Mouse (Mus musculus): ENCODE measurements around the gene Gng13. TPM values are rescaled to one million over a fixed set of nuclear protein-coding genes. Genes with fewer than 3 reads are reported as not detected.

Gng13 gene
- polyA plus RNA-seq, 2 experiments: 0.74 to 6.1 TPM

- no peak overlapping the region for H3K4me2 ChIP-seq (replicated peaks; ENCODE audit: low read depth, low read length, severe bottlenecking)
- no peaks in the 10 kb centered on the region for H3K36me3 ChIP-seq (ENCODE audit: control insufficient read depth, insufficient read depth, low read length)
- TF ChIP-seq POLR2A (IDR thresholded peaks at IDR 0.05; ENCODE audit: borderline replicate concordance, extremely low read depth, insufficient read depth, insufficient read length): no peak
- peak overlapping the region; percentile 21; the same call in 1 of the 2 replicates for H3K9ac ChIP-seq (ENCODE audit: low read depth, low read length, severe bottlenecking)
- ATAC-seq (ENCODE audit: low FRiP score, low read depth) (no peak), DNase-seq (ENCODE audit: low spot score) (no peak)
- 32% methylated on average over 5 of the region's 5 CpGs for whole genome bisulfite sequencing
- no peak overlapping the region for H3K27ac ChIP-seq (replicated peaks; ENCODE audit: low read depth, low read length)
- H3K9me3 ChIP-seq (ENCODE audit: control insufficient read depth, low read length): no peaks in the 10 kb centered on the region
- H3K4me1 ChIP-seq (ENCODE audit: control insufficient read depth, insufficient read depth, low read length): no peaks in the 10 kb centered on the region
- no peaks in the 10 kb centered on the region for H3K27me3 ChIP-seq (ENCODE audit: control insufficient read depth, insufficient read depth, low read length)
- no peak overlapping the region for H3K4me3 ChIP-seq (replicated peaks; ENCODE audit: low read length)
Measured at GRCm38 (mm10) chr17:25751446-25751845, 34.5 kb downstream of the Gng13 start.

- no peak for ATAC-seq (ENCODE audit: low FRiP score, low read depth)
- H3K9me3 ChIP-seq (ENCODE audit: control insufficient read depth, low read length): no peaks in the 10 kb centered on the region
- H3K4me1 ChIP-seq (ENCODE audit: control insufficient read depth, insufficient read depth, low read length): no peaks in the 10 kb centered on the region
- H3K27me3 ChIP-seq (ENCODE audit: control insufficient read depth, insufficient read depth, low read length): no peaks in the 10 kb centered on the region
- H3K9ac ChIP-seq (ENCODE audit: low read depth, low read length, severe bottlenecking): 0 out of 2 replicates have a peak within 1 kb of the TSS, but pooled peaks have one; percentile 25
- H3K4me2 ChIP-seq (replicated peaks; ENCODE audit: low read depth, low read length, severe bottlenecking): no peak within 1 kb of the TSS
- no peak for TF ChIP-seq POLR2A (IDR thresholded peaks at IDR 0.05; ENCODE audit: borderline replicate concordance, extremely low read depth, insufficient read depth, insufficient read length)
- 81% methylated on average over 8 of the region's 9 CpGs for WGBS
- no peak for DNase-seq (ENCODE audit: low spot score)
- H3K27ac ChIP-seq (replicated peaks; ENCODE audit: low read depth, low read length): no peak within 1 kb of the TSS
- no peak within 1 kb of the TSS for H3K4me3 ChIP-seq (replicated peaks; ENCODE audit: low read length)
- no peaks in the 10 kb centered on the region for H3K36me3 ChIP-seq (ENCODE audit: control insufficient read depth, insufficient read depth, low read length)
Measured at GRCm38 (mm10) chr17:25754241-25754640, 37.3 kb downstream of the Gng13 start, which contains the start of gene Msln. Msln (minus strand) TSS chr17:25754378.

- no peaks in the 10 kb centered on the region for H3K36me3 ChIP-seq (ENCODE audit: control insufficient read depth, insufficient read depth, low read length)
- ATAC-seq (ENCODE audit: low FRiP score, low read depth): no peak
- H3K4me2 ChIP-seq (replicated peaks; ENCODE audit: low read depth, low read length, severe bottlenecking): no peak overlapping the region
- H3K9ac ChIP-seq (ENCODE audit: low read depth, low read length, severe bottlenecking): 0 out of 2 replicates have a peak overlapping the region, but pooled peaks have one; percentile 25
- no peak overlapping the region for H3K4me3 ChIP-seq (replicated peaks; ENCODE audit: low read length)
- 68% methylated on average over 4 of the region's 4 CpGs for WGBS
- no peak for TF ChIP-seq POLR2A (IDR thresholded peaks at IDR 0.05; ENCODE audit: borderline replicate concordance, extremely low read depth, insufficient read depth, insufficient read length)
- no peaks in the 10 kb centered on the region for H3K9me3 ChIP-seq (ENCODE audit: control insufficient read depth, low read length)
- no peak for DNase-seq (ENCODE audit: low spot score)
- H3K27ac ChIP-seq (replicated peaks; ENCODE audit: low read depth, low read length): no peak overlapping the region
- H3K4me1 ChIP-seq (ENCODE audit: control insufficient read depth, insufficient read depth, low read length): no peaks in the 10 kb centered on the region
- H3K27me3 ChIP-seq (ENCODE audit: control insufficient read depth, insufficient read depth, low read length): no peaks in the 10 kb centered on the region
Measured at GRCm38 (mm10) chr17:25755086-25755485, 38.1 kb downstream of the Gng13 start.

- Histone ChIP-seq H3K27ac (replicated peaks; ENCODE audit: low read depth, low read length) (no peak overlapping the region), H3K27me3 (ENCODE audit: control insufficient read depth, insufficient read depth, low read length) (no peaks in the 10 kb centered on the region), H3K4me1 (ENCODE audit: control insufficient read depth, insufficient read depth, low read length) (no peaks in the 10 kb centered on the region), H3K4me3 (replicated peaks; ENCODE audit: low read length) (no peak overlapping the region), H3K36me3 (ENCODE audit: control insufficient read depth, insufficient read depth, low read length) (no peaks in the 10 kb centered on the region), H3K9ac (ENCODE audit: low read depth, low read length, severe bottlenecking) (0 out of 2 replicates have a peak overlapping the region, but pooled peaks have one; percentile 25), H3K9me3 (ENCODE audit: control insufficient read depth, low read length) (no peaks in the 10 kb centered on the region), H3K4me2 (replicated peaks; ENCODE audit: low read depth, low read length, severe bottlenecking) (no peak overlapping the region)
- ATAC-seq (ENCODE audit: low FRiP score, low read depth) (no peak), DNase-seq (ENCODE audit: low spot score) (no peak)
- TF ChIP-seq POLR2A (IDR thresholded peaks at IDR 0.05; ENCODE audit: borderline replicate concordance, extremely low read depth, insufficient read depth, insufficient read length): no peak
- WGBS: 23% methylated on average over 4 of the region's 4 CpGs
Measured at GRCm38 (mm10) chr17:25755627-25756377, 38.8 kb downstream of the Gng13 start.

- Histone ChIP-seq H3K4me3 (replicated peaks; ENCODE audit: low read length) (no peak overlapping the region), H3K27ac (replicated peaks; ENCODE audit: low read depth, low read length) (no peak overlapping the region), H3K4me2 (replicated peaks; ENCODE audit: low read depth, low read length, severe bottlenecking) (no peak overlapping the region), H3K9ac (ENCODE audit: low read depth, low read length, severe bottlenecking) (no peak overlapping the region), H3K9me3 (ENCODE audit: control insufficient read depth, low read length) (no peaks in the 10 kb centered on the region), H3K36me3 (ENCODE audit: control insufficient read depth, insufficient read depth, low read length) (no peaks in the 10 kb centered on the region), H3K27me3 (ENCODE audit: control insufficient read depth, insufficient read depth, low read length) (no peaks in the 10 kb centered on the region), H3K4me1 (ENCODE audit: control insufficient read depth, insufficient read depth, low read length) (no peaks in the 10 kb centered on the region)
- DNase-seq (ENCODE audit: low spot score): no peak
- TF ChIP-seq POLR2A (IDR thresholded peaks at IDR 0.05; ENCODE audit: borderline replicate concordance, extremely low read depth, insufficient read depth, insufficient read length): no peak
- 75% methylated on average over 9 of the region's 9 CpGs for WGBS
- ATAC-seq (ENCODE audit: low FRiP score, low read depth): no peak
Measured at GRCm38 (mm10) chr17:25756378-25757242, 39.6 kb downstream of the Gng13 start.
